Mouse (Mus musculus) embryonic fibroblast, embryonic 13.5 days (primary cell): ENCODE data around the gene Slitrk6. TPM values are rescaled to one million over a fixed set of nuclear protein-coding genes. Genes with fewer than 3 reads are reported as not detected.
A peak's percentile ranks its signal among the peaks of the same experiment; 100 is the strongest.

Source experiments
- H3K27ac ChIP-seq: 2 replicates; pipeline ENCODE4 v1.5.1; 2012; ENCODE audit warnings: low read length, control low read depth, inconsistent platforms; ENCODE audit not compliant: insufficient read depth
- H3K4me1 ChIP-seq: 2 replicates; pipeline ENCODE4 v1.6.1; 2011; ENCODE audit warnings: low read length; ENCODE audit not compliant: control insufficient read depth, insufficient read depth
- H3K4me3 ChIP-seq: 2 replicates; pipeline ENCODE4 v1.5.1; 2011; ENCODE audit warnings: mild to moderate bottlenecking, control low read depth, low read length; ENCODE audit not compliant: insufficient read depth
- CTCF ChIP-seq: IDR thresholded peaks from 2 replicates; pipeline ENCODE4 v1.5.1; 2011; ENCODE audit warnings: mild to moderate bottlenecking, control low read depth, low read length, moderate library complexity, borderline replicate concordance; ENCODE audit not compliant: insufficient read depth
- POLR2A ChIP-seq: IDR thresholded peaks from 2 replicates; pipeline ENCODE4 v1.6.1; 2011; ENCODE audit warnings: low read depth, mild to moderate bottlenecking, control low read depth, low read length, moderate library complexity
- polyA plus RNA-seq: library from polyadenylated mRNA; stranded (reverse); fragments of >200 nt; gene quantifications from 2 replicates; pipeline ENCODE4 v1.2.4, GENCODE M21; 2011; ENCODE audit warnings: low read depth; ENCODE audit not compliant: missing spikeins, insufficient read length

Slitrk6 gene
- 6.4 and 6.6 TPM in 2 replicates for polyA plus RNA-seq

GRCm38 (mm10) chr14:110754484-110755307 lies at the start of gene Slitrk6:
Gene Slitrk6, minus strand, starts transcription at chr14:110755149.
- Histone ChIP-seq H3K27ac (no peak within 1 kb of the TSS), H3K4me1 (no peaks in the 10 kb centered on the region), H3K4me3 (peak within 1 kb of the TSS; percentile 38)
- TF ChIP-seq CTCF (no peak), POLR2A (no peak)

GRCm38 (mm10) chr14:110777546-110777945 lies 22.6 kb upstream of the Slitrk6 start:
- Histone ChIP-seq H3K27ac (no peak overlapping the region), H3K4me1 (no peaks in the 10 kb centered on the region), H3K4me3 (no peak overlapping the region)
- TF ChIP-seq POLR2A (no peak), CTCF (no peak)

GRCm38 (mm10) chr14:110770694-110771093 lies 15.7 kb upstream of the Slitrk6 start:
- H3K27ac ChIP-seq, result no peak overlapping the region
- no peaks in the 10 kb centered on the region for H3K4me1 ChIP-seq
- TF ChIP-seq CTCF (no peak), POLR2A (no peak)
- H3K4me3 ChIP-seq, result no peak overlapping the region

GRCm38 (mm10) chr14:110762588-110763220 lies 7.8 kb upstream of the Slitrk6 start:
- H3K4me1 ChIP-seq, result no peaks in the 10 kb centered on the region
- no peak overlapping the region for H3K27ac ChIP-seq
- TF ChIP-seq CTCF, result no peak
- TF ChIP-seq POLR2A, result no peak
- H3K4me3 ChIP-seq, result no peak overlapping the region

- Histone ChIP-seq H3K27ac (no peak overlapping the region), H3K4me1 (no peaks in the 10 kb centered on the region), H3K4me3 (no peak overlapping the region)
- TF ChIP-seq POLR2A, result no peak
- no peak for TF ChIP-seq CTCF
These were observed 6.0 kb upstream of the Slitrk6 start for GRCm38 (mm10) chr14:110760909-110761308.

- no peak overlapping the region for H3K27ac ChIP-seq
- no peak for TF ChIP-seq POLR2A
- TF ChIP-seq CTCF, result no peak
- no peak overlapping the region for H3K4me3 ChIP-seq
- H3K4me1 ChIP-seq, result no peaks in the 10 kb centered on the region
These were observed 330 bp upstream of the Slitrk6 start for GRCm38 (mm10) chr14:110755308-110755650.

- H3K27ac ChIP-seq, result no peak overlapping the region
- H3K4me1 ChIP-seq, result no peaks in the 10 kb centered on the region
- TF ChIP-seq POLR2A (no peak), CTCF (no peak)
- H3K4me3 ChIP-seq, result no peak overlapping the region
These were observed 15.1 kb downstream of the Slitrk6 start for GRCm38 (mm10) chr14:110739861-110740260.

- H3K27ac ChIP-seq, result no peak overlapping the region
- H3K4me1 ChIP-seq, result no peaks in the 10 kb centered on the region
- H3K4me3 ChIP-seq, result no peak overlapping the region
- TF ChIP-seq CTCF, result no peak
- no peak for TF ChIP-seq POLR2A
These were observed 15.6 kb downstream of the Slitrk6 start for GRCm38 (mm10) chr14:110739368-110739767.

GRCm38 (mm10) chr14:110728344-110728910 lies 26.5 kb downstream of the Slitrk6 start:
- Histone ChIP-seq H3K27ac (no peak overlapping the region), H3K4me3 (no peak overlapping the region), H3K4me1 (no peaks in the 10 kb centered on the region)
- no peak for TF ChIP-seq POLR2A
- TF ChIP-seq CTCF, result no peak

- H3K27ac ChIP-seq, result no peak overlapping the region
- no peaks in the 10 kb centered on the region for H3K4me1 ChIP-seq
- H3K4me3 ChIP-seq, result no peak overlapping the region
- no peak for TF ChIP-seq POLR2A
These were observed 30.8 kb downstream of the Slitrk6 start for GRCm38 (mm10) chr14:110724026-110724576.
